Mouse (Mus musculus): ENCODE measurements around the gene Gm5728. TPM values are rescaled to one million over a fixed set of nuclear protein-coding genes. Genes with fewer than 3 reads are reported as not detected.
"Not testable (repeated sequence)": the region's sequence is repeated elsewhere in the genome, so short reads cannot be mapped to it uniquely, and the experiment has no call there.

Gm5728 gene
- not detected in 2 replicates for polyA plus RNA-seq (2015; fragmentation: Nextera tagmentation; extraction: Ambion mirVana)

DNA sequence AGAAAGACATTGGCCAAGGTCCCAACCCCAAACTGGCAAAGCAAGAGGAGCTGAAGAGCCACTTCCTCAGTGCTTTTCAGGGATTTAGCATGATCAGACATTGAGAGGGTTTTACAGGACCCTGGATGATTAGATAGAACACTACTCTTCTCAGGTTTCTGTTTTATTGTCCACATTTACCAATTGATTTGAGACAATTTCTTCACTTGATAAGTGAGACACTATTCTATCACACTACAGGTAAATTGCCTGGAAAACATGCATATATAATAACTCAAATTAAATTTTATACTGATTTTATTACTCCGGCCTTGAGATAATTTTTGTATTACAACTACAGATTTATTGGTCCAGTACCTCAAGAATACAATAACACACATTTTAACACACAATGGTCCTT lies at the start of gene Gm5728:
TSS of gene Gm5728 (minus strand) at position 101 of the 400 bp plus-strand sequence.
- ATAC-seq (replicated peaks; ENCODE audit: extremely low read depth, insufficient read depth, low FRiP score); H3K27me3 ChIP-seq (ENCODE audit: control insufficient read depth, insufficient read depth, low read length); H3K27ac ChIP-seq (ENCODE audit: low read length); H3K4me2 ChIP-seq (ENCODE audit: low read depth, low read length); H3K36me3 ChIP-seq (ENCODE audit: control insufficient read depth, insufficient read depth); H3K4me1 ChIP-seq (ENCODE audit: control insufficient read depth, insufficient read depth, low read length); H3K9ac ChIP-seq (ENCODE audit: low read length); H3K4me3 ChIP-seq (ENCODE audit: low read length); H3K9me3 ChIP-seq (replicated peaks; ENCODE audit: control insufficient read depth, low read length): not testable (repeated sequence)
- no CpG with 5 or more reads among the region's 1 CpGs for WGBS

DNA sequence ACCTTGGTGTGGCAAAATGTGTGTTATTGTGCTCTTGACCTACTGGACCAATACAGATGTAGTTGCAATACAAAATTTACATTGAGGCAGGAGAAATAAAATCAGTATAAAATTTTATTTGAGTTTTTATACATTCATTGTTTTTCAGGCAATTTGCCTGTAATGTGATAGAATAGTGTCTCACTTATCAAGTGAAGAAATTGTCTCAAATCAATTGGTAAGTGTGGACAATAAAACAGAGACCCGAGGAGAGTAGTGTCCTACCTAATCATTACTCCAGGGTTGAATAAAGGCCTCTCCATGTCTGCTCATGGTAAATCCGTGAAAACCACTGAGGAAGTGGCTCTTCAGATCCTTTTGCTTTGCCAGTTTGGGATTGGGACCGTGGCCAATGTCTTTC lies 42.4 kb upstream of the Gm5728 start, which contains the start of gene Vmn1r100:
TSS of gene Vmn1r100 (plus strand) at position 301 of the 400 bp plus-strand sequence.
- H3K9ac ChIP-seq (ENCODE audit: low read length); H3K27me3 ChIP-seq (ENCODE audit: control insufficient read depth, insufficient read depth, low read length); H3K4me2 ChIP-seq (ENCODE audit: low read depth, low read length); H3K4me3 ChIP-seq (ENCODE audit: low read length); H3K9me3 ChIP-seq (replicated peaks; ENCODE audit: control insufficient read depth, low read length); H3K27ac ChIP-seq (ENCODE audit: low read length); H3K4me1 ChIP-seq (ENCODE audit: control insufficient read depth, insufficient read depth, low read length); ATAC-seq (replicated peaks; ENCODE audit: extremely low read depth, insufficient read depth, low FRiP score); H3K36me3 ChIP-seq (ENCODE audit: control insufficient read depth, insufficient read depth): not testable (repeated sequence)
- no CpG with 5 or more reads among the region's 3 CpGs for WGBS

DNA sequence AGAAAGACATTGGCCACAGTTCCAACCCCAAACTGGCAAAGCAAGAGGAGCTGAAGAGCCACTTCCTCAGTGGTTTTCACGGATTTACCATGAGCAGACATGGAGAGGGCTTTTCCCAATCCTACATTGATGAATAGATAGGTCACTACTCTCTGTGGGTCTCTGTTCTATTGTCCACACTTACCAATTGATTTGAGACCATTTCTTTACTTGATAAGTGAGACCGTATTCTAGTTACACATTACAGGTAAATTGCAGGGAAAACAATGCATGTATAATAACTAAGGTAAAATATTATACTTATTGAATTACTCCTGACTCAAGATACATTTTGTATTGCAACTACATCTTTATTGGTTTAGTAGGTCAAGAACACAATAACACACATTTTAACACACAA lies 41.2 kb downstream of the Gm5728 start, which contains the start of gene Gm4133:
TSS of gene Gm4133 (minus strand) at position 101 of the 400 bp plus-strand sequence.
- not testable (repeated sequence) for H3K9me3 ChIP-seq (replicated peaks; ENCODE audit: control insufficient read depth, low read length); ATAC-seq (replicated peaks; ENCODE audit: extremely low read depth, insufficient read depth, low FRiP score); H3K36me3 ChIP-seq (ENCODE audit: control insufficient read depth, insufficient read depth); H3K27ac ChIP-seq (ENCODE audit: low read length); H3K4me1 ChIP-seq (ENCODE audit: control insufficient read depth, insufficient read depth, low read length); H3K9ac ChIP-seq (ENCODE audit: low read length); H3K4me2 ChIP-seq (ENCODE audit: low read depth, low read length); H3K4me3 ChIP-seq (ENCODE audit: low read length); H3K27me3 ChIP-seq (ENCODE audit: control insufficient read depth, insufficient read depth, low read length)
- WGBS: no CpG with 5 or more reads among the region's 2 CpGs

Other genes starting within 250 kb of the Gm5728 start
- not detected in 2 replicates for gene Vmn1r93, start 236.3 kb downstream of the Gm5728 start, polyA plus RNA-seq (2015; fragmentation: Nextera tagmentation; extraction: Ambion mirVana)
- gene Vmn1r94, start 207.0 kb downstream of the Gm5728 start, polyA plus RNA-seq (2015; fragmentation: Nextera tagmentation; extraction: Ambion mirVana): not detected in 2 replicates
- gene Vmn1r95, start 181.7 kb downstream of the Gm5728 start, polyA plus RNA-seq (2015; fragmentation: Nextera tagmentation; extraction: Ambion mirVana): not detected in 2 replicates
- gene Gm6164, start 169.8 kb downstream of the Gm5728 start, polyA plus RNA-seq (2015; fragmentation: Nextera tagmentation; extraction: Ambion mirVana): not detected in 2 replicates
- not detected in 2 replicates for gene Gm4498, start 141.6 kb downstream of the Gm5728 start, polyA plus RNA-seq (2015; fragmentation: Nextera tagmentation; extraction: Ambion mirVana)
- gene Gm5890, start 112.6 kb downstream of the Gm5728 start, polyA plus RNA-seq (2015; fragmentation: Nextera tagmentation; extraction: Ambion mirVana): not detected in 2 replicates
- not detected in 2 replicates for gene Gm4133, start 41.3 kb downstream of the Gm5728 start, polyA plus RNA-seq (2015; fragmentation: Nextera tagmentation; extraction: Ambion mirVana)
- not detected in 2 replicates for gene Vmn1r100, start 42.5 kb upstream of the Gm5728 start, polyA plus RNA-seq (2015; fragmentation: Nextera tagmentation; extraction: Ambion mirVana)
- gene Vmn1r101, start 67.2 kb upstream of the Gm5728 start, polyA plus RNA-seq (2015; fragmentation: Nextera tagmentation; extraction: Ambion mirVana): not detected in 2 replicates
- not detected in 2 replicates for gene Gm10670, start 99.5 kb upstream of the Gm5728 start, polyA plus RNA-seq (2015; fragmentation: Nextera tagmentation; extraction: Ambion mirVana)
- not detected in 2 replicates for gene Vmn1r103, start 135.1 kb upstream of the Gm5728 start, polyA plus RNA-seq (2015; fragmentation: Nextera tagmentation; extraction: Ambion mirVana)
- gene Vmn1r104, start 158.4 kb upstream of the Gm5728 start, polyA plus RNA-seq (2015; fragmentation: Nextera tagmentation; extraction: Ambion mirVana): not detected in 2 replicates
- gene Gm5726, start 170.3 kb upstream of the Gm5728 start, polyA plus RNA-seq (2015; fragmentation: Nextera tagmentation; extraction: Ambion mirVana): not detected in 2 replicates
- gene Gm4141, start 200.8 kb upstream of the Gm5728 start, polyA plus RNA-seq (2015; fragmentation: Nextera tagmentation; extraction: Ambion mirVana): not detected in 2 replicates
- gene Gm4513, start 223.6 kb upstream of the Gm5728 start, polyA plus RNA-seq (2015; fragmentation: Nextera tagmentation; extraction: Ambion mirVana): not detected in 2 replicates

All from heart, embryonic 16.5 days (tissue).